Mouse (Mus musculus) lung, embryonic 15.5 days (tissue): ENCODE measurements around the gene Bcl7c. TPM values are rescaled to one million over a fixed set of nuclear protein-coding genes. Genes with fewer than 3 reads are reported as not detected.
"Not testable (repeated sequence)": the region's sequence is repeated elsewhere in the genome, so short reads cannot be mapped to it uniquely, and the experiment has no call there.

Experiments
- ATAC-seq: fragments of 200-750 bp; cut with Nextera tagmentation; 2 replicates; pipeline ENCODE4 v1.8.0; 2017; ENCODE audit warnings: moderate number of reproducible peaks, borderline replicate concordance; ENCODE audit not compliant: low FRiP score, low TSS enrichment; ENCODE audit errors: extremely low read depth
- H3K27ac ChIP-seq: fragments of 300-500 bp; sonication (generic); 2 replicates; pipeline ENCODE4 v1.5.1; 2015; ENCODE audit warnings: moderate library complexity, mild to moderate bottlenecking, inconsistent platforms
- H3K27me3 ChIP-seq: fragments of 300-500 bp; sonication (generic); 2 replicates; pipeline ENCODE4 v1.6.1; 2015; ENCODE audit warnings: inconsistent platforms
- H3K36me3 ChIP-seq: fragments of 300-500 bp; sonication (generic); 2 replicates; pipeline ENCODE4 v1.6.1; 2015; ENCODE audit warnings: inconsistent platforms
- H3K4me1 ChIP-seq: fragments of 300-500 bp; sonication (generic); 2 replicates; pipeline ENCODE4 v1.6.1; 2015; ENCODE audit warnings: inconsistent platforms
- H3K4me2 ChIP-seq: fragments of 300-500 bp; sonication (generic); 2 replicates; pipeline ENCODE4 v1.6.1; 2015; ENCODE audit warnings: inconsistent platforms, mild to moderate bottlenecking, moderate library complexity
- H3K4me3 ChIP-seq: fragments of 300-500 bp; sonication (generic); 2 replicates; pipeline ENCODE4 v1.5.1; 2015; ENCODE audit warnings: mild to moderate bottlenecking, inconsistent platforms
- H3K9ac ChIP-seq: fragments of 300-500 bp; sonication (generic); 2 replicates; pipeline ENCODE4 v1.6.1; 2015; ENCODE audit warnings: inconsistent platforms
- H3K9me3 ChIP-seq: fragments of 300-500 bp; sonication (generic); 2 replicates; pipeline ENCODE4 v1.6.1; 2016; ENCODE audit warnings: inconsistent platforms
- WGBS: fragments of 180-500 bp; shearing (Covaris S2); methylation state at CpG from one replicate; pipeline ENCODE4 v1.1.7; 2015; 5-methylcytosine and 5-hydroxymethylcytosine counted together
- polyA plus RNA-seq: library from polyadenylated mRNA; unstranded; fragments of >200 nt; fragmentation: Nextera tagmentation; extraction: Ambion mirVana; gene quantifications from 2 replicates; pipeline ENCODE4 v1.2.1, GENCODE M21; 2015

Gene Bcl7c
- polyA plus RNA-seq, 1 experiment from 2014 or later, result 62.3 TPM

DNA sequence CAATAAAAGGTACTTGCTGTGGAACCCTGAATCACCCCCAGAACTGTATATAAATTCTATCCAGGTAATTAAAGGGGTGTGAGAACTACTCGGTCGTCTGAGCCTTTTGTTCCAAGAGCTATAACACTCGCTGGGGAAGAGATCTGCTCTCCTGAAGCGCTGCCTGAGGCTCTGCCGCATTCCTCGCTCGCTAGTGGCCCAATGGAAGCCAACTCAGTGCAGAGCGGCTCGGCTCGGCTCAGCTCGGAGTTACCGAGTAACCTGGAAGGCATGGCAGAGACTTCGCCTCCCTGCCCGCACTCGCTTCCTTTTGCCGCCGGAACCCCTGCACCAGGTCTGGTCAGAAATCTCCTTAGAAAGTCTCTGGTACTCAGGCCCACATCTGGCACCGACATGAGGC, 56.7 kb downstream of the Bcl7c start:
- Histone ChIP-seq H3K4me3 (peak overlapping the region; percentile 9), H3K9ac (no peak overlapping the region), H3K4me1 (peaks cover 7% of the 10 kb centered on the region; the same call in 1 of the 2 replicates), H3K36me3 (no peaks in the 10 kb centered on the region), H3K27ac (no peak overlapping the region), H3K27me3 (no peaks in the 10 kb centered on the region), H3K4me2 (peak overlapping the region; percentile 42), H3K9me3 (no peaks in the 10 kb centered on the region)
- WGBS, result 16% methylated on average over 18 of the region's 18 CpGs
- 0 out of 2 replicates have a peak, but pooled peaks have one; percentile 35 for ATAC-seq

DNA sequence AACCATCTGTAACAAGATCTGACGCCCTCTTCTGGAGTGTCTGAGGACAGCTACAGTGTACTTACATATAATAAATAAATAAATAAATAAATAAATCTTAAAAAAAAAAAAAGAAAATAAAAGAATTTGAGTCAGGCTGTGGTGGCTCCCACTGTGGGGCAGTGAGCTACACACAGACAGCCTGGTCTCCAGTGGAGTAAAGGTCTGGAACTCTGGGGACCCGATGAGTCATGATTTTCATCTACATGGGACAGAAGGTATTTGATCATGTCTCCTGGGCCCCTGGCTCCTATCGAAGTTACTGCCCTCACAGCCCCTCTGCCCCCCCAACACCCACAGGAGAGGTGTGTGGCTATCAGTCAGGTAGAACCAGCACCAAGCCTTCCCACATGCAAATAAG, 57.1 kb downstream of the Bcl7c start:
- H3K9me3 ChIP-seq, result no peaks in the 10 kb centered on the region
- no peaks in the 10 kb centered on the region for H3K27me3 ChIP-seq
- H3K4me1 ChIP-seq, result peaks cover 7% of the 10 kb centered on the region; the same call in 1 of the 2 replicates
- peak overlapping the region; percentile 42; the same call in 1 of the 2 replicates for H3K4me2 ChIP-seq
- 0 out of 2 replicates have a peak overlapping the region, but pooled peaks have one; percentile 9 for H3K4me3 ChIP-seq
- no peak for ATAC-seq
- no peak overlapping the region for H3K27ac ChIP-seq
- no peak overlapping the region for H3K9ac ChIP-seq
- 75% methylated on average over 3 of the region's 3 CpGs for WGBS
- H3K36me3 ChIP-seq, result no peaks in the 10 kb centered on the region

DNA sequence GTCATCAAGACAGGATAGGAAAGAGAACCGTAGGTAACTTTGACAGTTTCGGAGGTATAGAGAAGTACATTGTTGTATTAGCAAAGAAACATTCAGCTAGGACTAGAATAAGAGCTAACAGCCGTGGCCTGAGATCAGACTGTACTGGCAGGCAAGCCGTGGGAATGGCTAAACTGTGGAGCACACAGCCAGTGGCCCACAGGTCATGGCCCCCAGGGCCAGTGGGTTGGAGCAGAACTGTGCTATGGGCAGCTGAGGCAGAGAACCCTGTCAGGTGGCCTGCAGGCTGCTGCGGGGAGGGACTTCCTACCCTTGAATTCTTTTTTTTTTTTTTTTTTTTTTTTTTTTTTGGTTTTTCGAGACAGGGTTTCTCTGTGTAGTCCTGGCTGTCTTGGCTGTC, 59.5 kb downstream of the Bcl7c start:
- no peak overlapping the region for H3K4me3 ChIP-seq
- no peak overlapping the region for H3K4me2 ChIP-seq
- H3K27me3 ChIP-seq, result no peaks in the 10 kb centered on the region
- 66% methylated on average over 6 of the region's 6 CpGs for WGBS
- peaks cover 7% of the 10 kb centered on the region; the same call in 1 of the 2 replicates for H3K4me1 ChIP-seq
- no peak overlapping the region for H3K27ac ChIP-seq
- no peak for ATAC-seq
- no peaks in the 10 kb centered on the region for H3K9me3 ChIP-seq
- no peak overlapping the region for H3K9ac ChIP-seq
- no peaks in the 10 kb centered on the region for H3K36me3 ChIP-seq

DNA sequence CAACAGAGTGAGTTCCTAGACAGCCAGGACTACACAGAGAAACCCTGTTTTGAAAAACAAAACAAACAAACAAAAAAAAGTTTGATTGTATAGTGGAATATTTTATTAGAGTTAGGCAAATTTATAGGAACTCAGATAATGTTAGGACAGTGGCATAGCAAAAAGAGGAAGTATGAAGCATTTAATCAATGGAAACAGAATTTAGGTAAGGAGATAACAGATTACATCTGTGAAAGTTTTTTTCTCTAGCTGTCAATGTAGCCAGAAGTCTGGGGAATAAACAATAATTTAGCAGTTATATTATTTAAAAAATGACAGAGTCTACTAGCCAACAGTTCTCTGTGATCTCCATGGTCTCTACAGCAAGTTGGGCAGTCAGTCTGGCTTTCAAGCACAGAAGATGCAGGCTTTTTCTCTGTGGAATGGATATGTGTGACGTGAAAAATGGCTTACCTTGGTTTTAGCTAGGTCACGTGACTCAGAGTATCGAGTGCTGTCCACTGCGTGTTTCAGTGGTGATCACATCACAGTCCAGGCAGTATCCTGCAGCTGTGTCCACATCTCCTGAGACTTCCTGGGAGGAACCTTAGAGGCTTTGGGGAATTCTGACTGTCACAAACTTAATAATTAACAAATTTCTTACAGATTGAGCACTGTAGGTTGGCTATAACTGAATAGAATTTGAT, 60.1 kb downstream of the Bcl7c start:
- Histone ChIP-seq H3K9me3 (no peaks in the 10 kb centered on the region), H3K36me3 (no peaks in the 10 kb centered on the region), H3K4me2 (no peak overlapping the region), H3K4me1 (peaks cover 7% of the 10 kb centered on the region; the same call in 1 of the 2 replicates), H3K27ac (no peak overlapping the region), H3K4me3 (no peak overlapping the region), H3K9ac (no peak overlapping the region), H3K27me3 (no peaks in the 10 kb centered on the region)
- no peak for ATAC-seq
- WGBS, result 43% methylated on average over 4 of the region's 4 CpGs

DNA sequence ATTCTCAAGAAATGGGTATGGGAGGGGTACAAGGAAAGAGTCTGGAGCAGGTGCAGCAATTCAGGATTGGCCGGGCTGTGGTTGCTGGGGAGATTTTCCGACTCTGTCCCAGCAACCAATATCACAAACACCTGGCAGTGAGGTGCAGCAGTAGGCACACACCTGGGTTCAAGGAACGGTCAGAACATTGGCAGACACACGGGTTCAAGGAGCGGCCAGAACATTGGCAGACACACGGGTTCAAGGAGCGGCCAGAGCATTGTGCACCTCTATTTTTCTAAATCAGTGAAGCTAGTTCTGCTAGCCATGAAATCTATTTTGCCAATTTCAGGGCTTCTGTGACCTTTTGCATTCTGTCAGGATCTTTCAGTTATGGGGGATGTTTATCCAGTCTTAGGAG, 61.2 kb downstream of the Bcl7c start:
- not testable (repeated sequence) for H3K36me3 ChIP-seq, H3K4me1 ChIP-seq, H3K27ac ChIP-seq, H3K9ac ChIP-seq, H3K4me2 ChIP-seq, H3K27me3 ChIP-seq, H3K4me3 ChIP-seq, H3K9me3 ChIP-seq, ATAC-seq
- WGBS, result 83% methylated on average over 7 of the region's 7 CpGs

DNA sequence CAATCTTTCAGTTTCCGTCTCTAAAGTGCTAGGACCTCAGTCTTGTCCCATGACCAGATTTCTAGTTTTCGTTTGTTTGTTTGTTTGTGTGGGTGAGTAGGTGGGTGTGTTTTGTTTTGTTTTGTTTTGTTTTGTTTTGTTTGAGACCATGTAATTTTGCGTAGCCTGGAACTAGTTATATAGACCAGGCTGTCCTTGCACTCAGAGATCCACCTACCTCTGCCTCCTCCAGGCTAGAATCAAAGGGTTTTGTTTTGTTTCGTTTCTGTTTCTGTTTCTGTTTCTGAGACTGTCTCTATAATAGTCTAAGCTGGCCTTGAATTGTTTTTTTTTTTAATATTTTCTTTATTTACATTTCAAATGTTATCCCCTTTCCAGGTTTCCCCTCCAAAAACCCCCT, 62.4 kb downstream of the Bcl7c start:
- H3K36me3 ChIP-seq, result no peaks in the 10 kb centered on the region
- no peaks in the 10 kb centered on the region for H3K9me3 ChIP-seq
- H3K4me2 ChIP-seq, result no peak overlapping the region
- no peak overlapping the region for H3K27ac ChIP-seq
- ATAC-seq, result no peak
- no peak overlapping the region for H3K4me3 ChIP-seq
- no peaks in the 10 kb centered on the region for H3K4me1 ChIP-seq
- no peaks in the 10 kb centered on the region for H3K27me3 ChIP-seq
- 81% methylated on average over 4 of the region's 4 CpGs for WGBS
- no peak overlapping the region for H3K9ac ChIP-seq

DNA sequence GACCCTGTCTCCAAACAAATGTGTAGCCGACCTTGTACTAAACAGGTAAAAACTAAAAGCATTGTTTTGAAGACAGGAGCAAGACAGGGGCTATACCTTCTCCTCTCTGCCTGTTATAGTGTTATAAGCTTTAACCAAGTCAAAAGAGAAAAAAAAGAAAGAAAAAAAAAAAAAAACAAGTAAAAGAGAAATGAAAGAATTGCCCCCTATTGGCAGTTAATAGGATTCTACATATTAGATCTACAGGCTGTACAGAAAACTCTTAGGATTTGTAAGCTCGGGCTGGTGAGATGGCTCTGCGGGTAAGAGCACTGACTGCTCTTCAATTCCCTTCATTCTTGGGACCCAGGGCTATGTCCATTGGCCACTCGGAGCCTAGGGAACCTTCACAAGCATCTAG, 66.5 kb downstream of the Bcl7c start:
- Histone ChIP-seq H3K4me2 (no peak overlapping the region), H3K4me1 (peaks cover 4% of the 10 kb centered on the region; the same call in 1 of the 2 replicates), H3K9me3 (no peaks in the 10 kb centered on the region), H3K4me3 (no peak overlapping the region), H3K9ac (no peak overlapping the region), H3K27ac (no peak overlapping the region), H3K36me3 (no peaks in the 10 kb centered on the region), H3K27me3 (no peaks in the 10 kb centered on the region)
- ATAC-seq, result no peak
- 47% methylated on average over 4 of the region's 4 CpGs for WGBS

DNA sequence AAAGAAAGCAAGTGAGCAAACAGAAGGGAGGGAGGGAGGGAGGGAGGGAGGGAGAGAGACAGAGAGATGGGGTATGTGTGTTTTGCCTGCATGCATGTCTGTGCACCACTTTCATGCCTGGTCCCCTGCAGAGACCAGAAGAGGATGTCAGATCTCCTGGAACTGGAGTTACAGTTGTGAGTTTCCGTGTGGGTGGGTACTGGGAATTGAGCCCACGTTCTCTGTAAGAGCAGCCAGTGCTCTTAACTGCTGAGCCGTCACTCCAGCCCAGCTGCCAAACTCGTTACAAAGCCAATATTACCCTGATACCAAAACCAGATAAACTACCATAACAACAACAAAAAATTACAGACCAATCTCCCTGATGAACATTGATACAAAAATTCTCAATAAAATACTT, 67.5 kb downstream of the Bcl7c start:
- Histone ChIP-seq H3K4me3 (no peak overlapping the region), H3K36me3 (no peaks in the 10 kb centered on the region), H3K9ac (no peak overlapping the region), H3K27me3 (no peaks in the 10 kb centered on the region), H3K4me2 (no peak overlapping the region), H3K4me1 (peaks cover 5% of the 10 kb centered on the region; the same call in 1 of the 2 replicates), H3K27ac (no peak overlapping the region), H3K9me3 (no peaks in the 10 kb centered on the region)
- WGBS, result 25% methylated on average over 4 of the region's 4 CpGs
- no peak for ATAC-seq

DNA sequence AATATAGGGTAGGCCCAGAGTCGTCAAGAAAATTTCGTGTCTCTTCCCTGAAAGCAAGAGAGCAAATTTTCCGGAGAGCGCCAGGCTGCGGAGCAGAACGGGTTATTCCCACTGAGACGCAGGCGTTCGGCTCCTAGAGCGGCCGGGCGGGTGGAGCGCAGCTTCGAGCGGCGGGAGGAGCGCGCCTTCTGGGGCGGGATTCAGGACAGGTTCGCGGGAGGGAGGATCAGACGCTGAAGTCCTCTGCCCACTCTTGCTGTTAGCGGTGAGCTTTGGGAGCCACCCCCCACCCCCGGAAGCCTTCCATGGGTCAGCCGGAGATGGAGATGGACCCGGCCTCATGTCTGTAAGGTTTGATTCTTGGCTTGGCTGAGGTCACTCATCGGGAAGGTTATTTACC, 71.8 kb downstream of the Bcl7c start:
- peak; percentile 84 for ATAC-seq
- Histone ChIP-seq H3K4me1 (peaks cover 5% of the 10 kb centered on the region; the same call in 1 of the 2 replicates), H3K4me3 (peak overlapping the region; percentile 57), H3K27ac (no peak overlapping the region), H3K36me3 (no peaks in the 10 kb centered on the region), H3K9me3 (no peaks in the 10 kb centered on the region), H3K9ac (peak overlapping the region; percentile 50), H3K4me2 (peak overlapping the region; percentile 74), H3K27me3 (no peaks in the 10 kb centered on the region)
- WGBS, result under 1% methylated on average over 27 of the region's 27 CpGs

DNA sequence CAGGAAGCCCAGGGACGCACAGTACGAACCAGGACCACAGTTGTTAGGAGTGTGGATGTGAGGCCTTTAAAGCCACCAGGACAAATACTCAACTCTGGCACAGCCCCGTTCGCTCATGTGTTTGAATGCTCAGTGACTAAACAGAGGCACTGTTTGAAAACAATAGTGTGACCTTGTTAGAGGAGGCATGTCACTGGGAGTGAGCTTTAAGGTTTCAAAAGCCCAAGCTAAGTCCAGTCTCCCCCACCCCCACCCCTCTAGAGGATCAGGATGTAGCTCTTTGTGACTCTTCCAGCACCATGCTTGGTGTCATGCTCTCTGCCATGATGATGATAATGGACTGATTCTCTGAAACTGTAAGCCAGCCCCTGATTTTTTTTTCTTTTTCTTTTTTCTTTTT, 77.3 kb downstream of the Bcl7c start:
- H3K27ac ChIP-seq, result no peak overlapping the region
- 82% methylated on average over 4 of the region's 4 CpGs for WGBS

DNA sequence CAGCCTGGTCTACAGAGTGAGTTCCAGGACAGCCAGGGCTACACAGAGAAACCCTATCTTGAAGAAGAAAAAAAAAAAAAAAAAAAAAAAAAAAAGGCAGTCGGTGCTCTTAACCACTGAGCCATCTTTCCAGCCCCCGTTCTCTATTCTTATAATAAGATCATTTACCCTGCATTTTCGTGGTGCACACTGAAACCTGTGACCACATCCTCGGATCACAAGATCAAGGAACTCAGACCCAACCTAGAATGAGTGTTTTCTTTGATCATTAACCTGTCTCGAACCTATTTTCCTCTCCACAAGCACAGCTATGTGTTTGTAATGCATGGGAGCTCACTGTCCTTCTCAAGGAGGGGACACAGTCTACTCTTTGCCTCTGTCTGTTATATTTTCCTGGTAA, 80.1 kb downstream of the Bcl7c start:
- WGBS, result 75% methylated on average over 5 of the region's 5 CpGs
- Histone ChIP-seq H3K9me3 (no peaks in the 10 kb centered on the region), H3K9ac (no peak overlapping the region), H3K27me3 (no peaks in the 10 kb centered on the region), H3K27ac (no peak overlapping the region), H3K4me2 (no peak overlapping the region), H3K4me3 (no peak overlapping the region), H3K36me3 (no peaks in the 10 kb centered on the region), H3K4me1 (no peaks in the 10 kb centered on the region)
- ATAC-seq, result no peak

More for the DNA sequence above, 77.3 kb downstream of the Bcl7c start:
- H3K36me3 ChIP-seq, result no peaks in the 10 kb centered on the region
- H3K4me1 ChIP-seq, result no peaks in the 10 kb centered on the region
- no peak for ATAC-seq
- H3K4me2 ChIP-seq, result no peak overlapping the region
- no peak overlapping the region for H3K9ac ChIP-seq
- no peaks in the 10 kb centered on the region for H3K27me3 ChIP-seq
- H3K9me3 ChIP-seq, result no peaks in the 10 kb centered on the region
- no peak overlapping the region for H3K4me3 ChIP-seq

DNA sequence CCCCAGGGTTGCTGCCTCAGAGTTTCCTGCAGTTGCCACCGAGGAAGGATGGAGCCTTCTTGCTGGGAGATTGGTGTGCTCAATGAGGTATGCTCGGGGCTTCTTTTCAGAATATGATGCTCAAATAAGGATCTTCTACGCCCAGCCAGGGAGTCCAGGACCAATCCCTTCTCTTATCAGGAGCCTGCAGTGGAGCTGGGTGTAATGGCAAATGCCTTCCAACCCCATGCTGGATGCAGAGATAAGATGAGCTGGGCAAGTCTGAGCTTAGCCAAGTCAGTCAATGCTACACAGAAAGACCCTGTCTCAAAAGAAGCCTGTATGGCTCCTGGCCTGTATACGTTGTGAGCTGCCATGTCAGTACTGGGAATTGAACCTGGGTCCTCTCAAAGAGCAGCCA, 82.3 kb downstream of the Bcl7c start:
- Histone ChIP-seq H3K4me1 (no peaks in the 10 kb centered on the region), H3K27ac (no peak overlapping the region), H3K27me3 (no peaks in the 10 kb centered on the region), H3K9ac (no peak overlapping the region), H3K9me3 (no peaks in the 10 kb centered on the region), H3K4me2 (no peak overlapping the region), H3K36me3 (no peaks in the 10 kb centered on the region), H3K4me3 (no peak overlapping the region)
- 89% methylated on average over 4 of the region's 4 CpGs for WGBS
- no peak for ATAC-seq
